Mouse (Mus musculus): Measurements from ENCODE around the gene Tmem51.

GRCm38 (mm10) chr4:141996086-141996485, 88.0 kb downstream of the Tmem51 start:
- TF ChIP-seq CTCF (IDR thresholded peaks at IDR 0.05; ENCODE audit: insufficient read depth, low read length) (no peak), POLR2A (IDR thresholded peaks at IDR 0.05; ENCODE audit: borderline replicate concordance, extremely low read depth, low read depth, low read length) (no peak)
